Comparison of ENCODE assay signal across 8 mouse cellular contexts in the genomic region with DNA sequence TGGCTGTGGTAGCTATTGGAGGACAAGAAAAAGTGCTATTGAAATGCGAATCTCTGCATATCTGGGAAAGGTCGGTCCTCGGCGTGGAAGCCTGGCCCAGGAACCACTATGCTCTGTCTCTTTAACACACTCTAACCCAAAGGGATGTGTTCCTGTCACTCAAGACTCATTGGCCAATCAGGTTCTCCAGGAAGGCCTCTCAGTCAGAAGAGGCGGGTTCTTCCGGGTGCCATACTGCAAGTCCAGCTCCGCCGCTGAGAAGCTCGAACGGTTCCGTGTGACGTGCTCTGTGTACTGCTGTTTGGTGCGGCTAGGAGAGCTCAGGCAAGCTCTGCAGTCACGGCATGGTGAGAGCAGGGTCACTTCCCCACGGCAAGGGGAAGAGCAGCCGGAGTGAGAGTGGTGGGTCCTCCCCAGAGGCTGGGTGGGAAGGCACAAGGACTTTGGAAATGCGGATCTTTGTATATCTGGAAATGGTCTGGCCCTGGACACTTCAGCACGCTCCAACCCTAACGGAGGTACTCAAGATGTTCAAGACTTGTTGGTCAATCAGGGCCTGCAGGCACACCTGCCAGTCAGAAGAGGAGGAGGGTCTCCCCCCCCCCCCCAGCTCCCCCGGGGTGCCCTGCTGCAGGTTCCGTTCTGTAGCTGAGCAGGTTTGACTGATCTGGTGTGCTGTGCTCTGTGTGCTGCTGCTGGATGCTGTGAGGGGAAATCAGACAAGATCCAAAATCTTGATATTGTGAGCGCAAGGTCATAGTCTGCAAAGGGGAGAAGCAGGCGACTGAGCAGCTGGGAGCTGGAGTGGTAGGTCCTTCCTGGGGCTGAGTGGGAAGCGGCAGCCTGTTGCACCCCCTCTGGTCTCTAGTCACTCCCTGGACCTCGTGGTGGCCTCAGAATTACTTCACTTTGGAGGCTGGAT. TPM values are rescaled to one million over a fixed set of nuclear protein-coding genes. Genes with fewer than 3 reads are reported as not detected.
DNase-seq lines count a peak whose midpoint lies in the region; ATAC-seq lines count a peak whose summit lies in the region.

A gene (plus strand): TSS at position 236 of the 922 bp plus-strand sequence.

- ATAC-seq in hindbrain, embryonic 15.5 days (ENCODE audit: low FRiP score, low read depth) = peak; percentile 100

- H3K4me3 ChIP-seq in hindbrain, embryonic 15.5 days = peak within 1 kb of the TSS; percentile 63

- H3K9me3 ChIP-seq in hindbrain, embryonic 15.5 days = no peaks in the 10 kb centered on the region

- H3K9ac ChIP-seq in hindbrain, embryonic 15.5 days = peak within 1 kb of the TSS; percentile 73

- peak; percentile 93 for DNase-seq in T-cell, adult 2 months (ENCODE audit: low spot score)
- DNase-seq in cerebellum, postnatal 36 days = peak; percentile 89 to 96
- peak; percentile 90 to 98 for DNase-seq in frontal cortex, postnatal 36 days (ENCODE audit: low spot score in 2 of 2)
- DNase-seq in left cerebral cortex, adult 11 months (ENCODE audit: low spot score) = peak; percentile 97
- DNase-seq in lung, postnatal 4 days = peak; percentile 93 to 95
- DNase-seq in retina, postnatal 7 days (ENCODE audit: low read depth, low spot score) = peak; percentile 94
- peak; percentile 66 for DNase-seq in urinary bladder, adult 2 months (ENCODE audit: low spot score)

- H3K36me3 ChIP-seq in hindbrain, embryonic 15.5 days = peaks cover 12% of the 10 kb centered on the region; the same call in 1 of the 2 replicates

- H3K4me1 ChIP-seq in hindbrain, embryonic 15.5 days (replicated peaks) = peaks cover 18% of the 10 kb centered on the region

- H3K27ac ChIP-seq in hindbrain, embryonic 15.5 days (replicated peaks) = peak within 1 kb of the TSS; percentile 93

- WGBS in hindbrain, embryonic 15.5 days = under 1% methylated on average over 25 of the region's 25 CpGs

- peak within 1 kb of the TSS; percentile 96 for H3K4me2 ChIP-seq in hindbrain, embryonic 15.5 days

- no peaks in the 10 kb centered on the region for H3K27me3 ChIP-seq in hindbrain, embryonic 15.5 days

RNA-seq across cellular contexts. Expression of the gene that starts here (rescaled TPM):
- 14.4 and 15.8 TPM in 2 replicates for polyA plus RNA-seq in hindbrain, embryonic 15.5 days (2015; fragmentation: Nextera tagmentation; extraction: Ambion mirVana)
- polyA plus RNA-seq in urinary bladder, adult 2 months (2012; rRNA removed) = 6.7 and 7.0 TPM in 2 replicates

Comparison
In these comparisons a context has a peak if more than half of its experiments do, and no peak if none do; other contexts are left out.
1. Peak in every context shown above with its lines: DNase-seq, ATAC-seq, H3K4me3 ChIP-seq and H3K27ac ChIP-seq.